Mouse (Mus musculus): Measurements from ENCODE around the gene Rtn3.

- TF ChIP-seq TAL1 (IDR thresholded peaks at IDR 0.05; ENCODE audit: low read length) (no peak; the same call in 2 of the 3 replicates), GATA1 (IDR thresholded peaks at IDR 0.05; ENCODE audit: low read length) (no peak)
Observed at GRCm38 (mm10) chr19:7523292-7523691, 40.2 kb upstream of the Rtn3 start.
